Mouse (Mus musculus) thymus, adult 18-20 months (tissue): ENCODE measurements around the gene Rtp4.

Experiments used
- DNase-seq, 2 experiments: peaks; one replicate each; pipeline ENCODE4 v3.0.0; 2022; ENCODE audit warnings: mixed read lengths in 2 of 2

The Rtp4 gene

DNA sequence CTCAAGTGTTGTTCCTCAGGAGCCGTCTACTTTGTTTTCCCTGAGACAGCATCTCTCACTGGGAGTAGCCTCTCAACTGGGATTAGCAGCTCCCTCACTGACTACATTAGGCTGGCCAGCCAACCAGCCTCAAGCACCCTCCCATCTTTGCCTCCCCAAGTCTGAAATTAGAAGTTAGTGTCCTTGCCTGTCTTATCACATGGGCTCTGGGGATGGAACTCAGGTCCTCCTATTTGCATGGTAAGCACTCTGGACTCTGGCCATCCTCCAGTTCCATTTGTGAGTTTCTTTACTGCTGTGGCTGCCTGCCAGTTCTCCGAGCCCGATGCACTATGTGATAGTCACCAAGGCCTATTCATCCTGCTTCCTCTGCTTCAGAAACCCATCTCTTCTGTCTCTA, 4.3 kb upstream of the Rtp4 start:
- no peak for DNase-seq

- no peak for DNase-seq
Measured at GRCm38 (mm10) chr16:23516606-23517005, 3.5 kb upstream of the Rtp4 start.

DNA sequence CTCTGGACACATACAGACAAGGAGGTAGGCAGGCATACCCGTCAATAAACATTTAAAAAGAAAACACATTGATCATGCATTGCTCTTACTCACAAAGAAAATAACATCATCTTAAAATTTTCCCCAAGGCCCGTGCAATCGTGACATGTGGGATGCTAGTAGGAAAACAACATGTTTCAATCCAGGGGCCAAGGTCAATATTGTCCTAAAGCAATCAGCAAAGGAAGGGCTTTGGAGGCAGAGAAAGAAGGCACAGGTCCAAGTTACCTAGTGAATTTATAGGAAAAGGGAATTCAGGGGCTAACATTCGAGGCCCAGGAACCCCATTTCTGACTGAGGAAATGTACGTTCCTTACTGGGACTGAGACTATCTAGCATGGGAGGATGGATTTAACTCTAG, 2.9 kb upstream of the Rtp4 start:
- DNase-seq = no peak

- DNase-seq = no peak
Measured at GRCm38 (mm10) chr16:23517754-23518566, 2.1 kb upstream of the Rtp4 start.

DNA sequence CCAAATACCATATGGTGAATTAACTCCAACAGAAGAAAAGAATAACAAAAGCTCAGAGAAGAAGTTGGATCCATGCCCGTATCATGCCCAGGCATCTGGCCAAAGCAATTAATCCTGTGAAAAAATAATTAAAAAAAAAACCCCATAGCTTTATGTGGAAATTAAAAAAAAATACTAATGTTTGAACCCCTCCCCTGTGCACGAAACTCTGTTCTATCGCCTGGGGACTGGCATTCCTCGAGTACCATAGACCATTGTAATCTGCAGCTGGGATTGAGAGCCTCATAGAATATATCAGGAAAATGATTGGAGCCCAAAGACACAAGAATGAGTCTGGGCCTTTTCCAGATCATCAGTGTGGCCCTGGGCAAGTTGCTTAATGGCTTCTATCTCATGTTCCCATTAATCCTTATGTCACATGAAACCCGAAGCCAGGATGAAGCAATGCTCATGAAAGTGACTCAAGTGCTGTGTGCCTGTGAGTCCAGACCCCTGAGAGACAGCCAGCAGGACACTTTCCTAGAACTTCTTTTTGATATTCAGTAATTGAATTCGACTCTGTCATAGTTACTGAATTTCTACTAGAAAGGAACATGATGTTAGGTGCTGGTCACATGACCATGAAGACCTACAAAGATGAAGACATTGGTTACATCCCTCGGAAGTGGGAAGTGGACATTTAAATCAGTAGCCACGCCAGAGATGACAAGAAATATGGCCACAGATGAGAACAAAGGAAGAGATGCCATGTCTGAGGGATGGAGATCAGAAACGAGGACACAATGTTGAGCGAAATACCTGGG, 1.3 kb upstream of the Rtp4 start:
- DNase-seq = no peak

DNA sequence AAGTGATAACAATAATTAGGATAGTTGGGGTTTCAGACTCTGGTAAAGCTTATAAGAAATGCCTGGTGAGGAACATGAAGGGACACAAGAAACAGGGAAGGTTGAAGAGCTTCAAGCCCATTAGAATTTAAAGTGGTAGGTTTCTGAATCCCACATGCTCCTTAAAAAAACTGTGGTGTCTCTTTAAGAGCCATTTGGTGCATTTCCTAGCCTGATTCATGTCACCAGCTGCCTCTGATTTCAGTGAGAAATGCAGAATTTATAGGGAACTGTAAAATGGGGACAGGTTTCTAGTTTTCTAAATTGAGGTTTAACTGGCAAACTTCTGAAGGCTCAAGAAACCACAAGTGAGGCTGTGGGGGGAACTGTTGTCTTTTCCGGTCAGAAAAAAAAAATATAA, 320 bp upstream of the Rtp4 start:
- no peak for DNase-seq

- no peak for DNase-seq
Measured at GRCm38 (mm10) chr16:23521092-23521491, 1.0 kb downstream of the Rtp4 start.

- no peak for DNase-seq
Measured at GRCm38 (mm10) chr16:23522081-23522480, 2.0 kb downstream of the Rtp4 start.

DNA sequence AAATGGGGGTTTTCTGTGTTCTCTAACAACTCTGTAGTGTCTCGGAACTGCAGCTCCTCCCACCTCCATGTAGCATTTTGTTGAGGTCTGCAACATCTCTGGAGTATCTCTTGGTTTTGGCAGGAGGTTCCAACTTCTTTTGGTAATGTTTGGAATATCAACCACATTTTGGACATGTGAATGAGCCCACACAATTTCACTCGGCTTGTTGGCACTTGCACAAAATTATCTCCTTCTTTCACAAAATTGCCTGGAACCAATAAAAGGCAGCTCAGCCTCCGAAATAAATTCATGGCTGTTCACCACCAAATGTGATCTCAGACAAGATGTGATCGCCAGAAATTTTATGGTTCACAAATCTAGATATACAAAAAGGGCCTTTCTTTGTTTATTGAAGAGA, 9.1 kb downstream of the Rtp4 start:
- DNase-seq = no peak

DNA sequence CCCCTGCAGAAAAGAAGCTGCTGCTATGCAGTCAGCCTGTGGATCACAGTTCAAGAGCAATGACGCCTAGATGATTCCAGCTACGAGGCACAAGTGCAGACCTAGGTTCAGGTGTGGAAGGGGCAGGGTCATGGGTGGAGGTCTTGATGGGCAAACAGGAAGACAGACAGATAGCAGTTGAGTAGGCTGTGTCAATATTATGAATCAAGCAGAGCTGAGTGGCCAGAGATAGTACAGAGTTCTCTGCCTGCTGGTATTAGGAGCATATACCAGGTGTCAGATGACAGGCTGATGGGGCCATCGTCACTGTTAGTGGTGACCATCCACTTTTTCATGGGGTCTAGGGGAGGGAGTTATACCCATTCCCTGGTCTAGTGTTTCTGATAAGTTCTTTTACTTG, 13.6 kb downstream of the Rtp4 start:
- DNase-seq = no peak

- no peak for DNase-seq
Measured at GRCm38 (mm10) chr16:23541046-23541445, 21.0 kb downstream of the Rtp4 start.

DNA sequence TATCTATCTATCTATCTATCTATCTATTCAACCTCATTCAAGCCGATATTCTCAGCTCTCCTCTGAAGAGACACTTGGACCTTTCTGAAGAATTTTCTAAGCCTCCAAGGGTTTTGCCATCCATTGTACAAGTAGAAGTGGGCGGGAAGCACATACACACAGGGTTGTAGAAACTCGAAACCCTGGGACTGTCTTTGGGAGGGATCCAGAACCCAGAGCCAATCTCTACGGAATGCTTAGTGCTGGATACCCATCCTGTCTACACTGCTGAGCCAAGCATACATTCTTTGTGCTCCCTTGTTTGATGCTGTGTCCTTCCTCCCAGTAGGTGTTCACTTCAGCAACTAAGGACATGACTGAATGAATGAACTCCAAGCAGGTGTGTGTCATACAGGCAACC, 22.8 kb downstream of the Rtp4 start:
- no peak for DNase-seq

DNA sequence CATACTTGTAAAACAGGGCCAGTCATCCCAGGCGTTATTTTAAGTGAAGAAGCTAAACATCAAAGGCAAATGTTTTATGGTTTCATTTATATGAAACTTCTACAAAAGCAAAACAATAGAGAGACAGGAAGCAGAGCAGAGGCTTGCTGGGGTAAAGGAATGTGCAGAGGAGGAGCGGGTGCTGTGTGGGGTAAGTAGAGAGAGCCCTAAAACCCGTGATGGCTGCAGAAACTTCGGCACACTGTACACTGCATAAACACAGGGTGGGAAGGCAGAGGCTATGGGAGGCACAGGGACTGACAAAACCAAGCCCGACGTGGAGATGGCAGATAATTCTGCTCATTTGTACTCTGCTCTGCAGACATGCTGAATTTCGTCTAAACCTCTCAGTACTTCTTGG, 24.3 kb downstream of the Rtp4 start:
- no peak for DNase-seq

DNA sequence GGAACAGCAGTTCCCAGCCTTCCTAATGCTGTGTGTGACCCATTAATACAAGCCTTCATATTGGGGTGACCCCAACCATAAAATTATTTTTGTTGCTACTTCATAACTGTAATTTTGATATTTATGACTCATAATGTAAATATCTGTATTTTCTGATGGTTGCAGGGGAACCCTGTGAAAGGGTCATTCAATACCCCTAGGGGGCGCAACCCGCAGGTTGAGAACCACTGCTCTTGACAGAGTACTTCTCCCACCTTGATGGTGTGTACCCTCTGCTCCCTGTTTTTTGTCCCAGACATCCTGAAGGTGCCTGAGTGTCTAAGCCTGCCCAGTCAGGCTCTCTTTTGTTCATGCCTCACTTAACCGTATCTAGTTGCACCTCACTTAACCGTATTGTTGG, 27.7 kb downstream of the Rtp4 start:
- no peak for DNase-seq

DNA sequence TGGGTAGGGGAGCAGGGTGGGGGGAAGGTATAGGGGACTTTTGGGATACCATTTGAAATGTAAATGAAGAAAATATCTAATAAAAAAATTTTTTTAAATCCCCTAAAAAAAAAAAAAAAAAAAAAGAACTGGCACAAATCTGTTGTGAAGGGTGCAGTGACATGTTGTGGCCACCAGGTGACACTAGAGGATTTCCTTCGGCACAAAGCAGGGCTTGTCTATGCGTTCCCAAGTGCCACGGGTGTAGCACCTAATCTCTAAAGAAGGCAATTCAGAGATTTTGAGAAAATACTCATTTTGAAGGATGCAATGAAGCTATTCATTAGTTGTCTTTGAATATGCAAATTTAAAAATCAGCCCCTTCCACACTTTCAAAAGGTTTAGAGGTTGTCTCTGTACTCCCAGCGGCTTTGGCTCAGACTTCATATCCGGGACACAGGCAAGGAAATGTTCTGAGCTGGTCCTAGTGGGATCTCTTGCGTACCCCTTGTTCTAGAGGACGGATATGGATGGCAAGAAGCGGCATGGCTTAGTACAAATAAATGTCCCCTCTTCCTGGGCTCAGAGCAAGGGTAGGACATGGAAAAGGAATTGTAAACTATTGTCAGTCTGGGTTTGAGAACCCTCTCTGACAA, 30.4 kb downstream of the Rtp4 start:
- DNase-seq = peak in 1 of 2 experiments; percentile 10

DNA sequence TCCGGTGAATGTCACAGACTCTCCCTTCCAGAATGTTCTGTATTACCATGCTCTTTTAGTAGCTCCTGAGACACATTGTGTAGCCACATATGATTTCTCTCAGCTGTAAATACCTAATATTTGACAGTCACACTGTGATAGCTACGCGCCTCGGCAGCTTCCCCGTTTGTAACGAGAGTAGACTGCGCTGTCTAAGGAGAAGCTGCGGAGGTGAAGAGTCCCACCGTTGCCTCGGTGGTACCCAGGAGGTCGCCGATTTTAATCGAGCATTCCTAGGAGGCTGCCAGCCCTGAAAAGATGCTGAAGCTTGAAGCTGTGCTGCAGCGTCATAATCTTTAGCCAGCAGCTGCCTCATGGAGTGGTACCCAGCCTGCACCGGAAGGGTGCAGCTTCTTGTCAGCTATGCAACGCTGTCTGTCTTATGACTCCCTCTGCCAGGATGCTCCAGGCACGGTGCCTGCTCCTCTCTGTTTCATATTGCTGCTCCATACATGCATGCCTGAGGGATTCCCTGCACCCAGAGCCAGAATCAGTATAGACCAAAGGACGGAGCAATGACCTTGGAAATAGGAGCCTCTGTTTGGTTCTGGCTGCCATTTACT, 31.0 kb downstream of the Rtp4 start:
- no peak for DNase-seq

DNA sequence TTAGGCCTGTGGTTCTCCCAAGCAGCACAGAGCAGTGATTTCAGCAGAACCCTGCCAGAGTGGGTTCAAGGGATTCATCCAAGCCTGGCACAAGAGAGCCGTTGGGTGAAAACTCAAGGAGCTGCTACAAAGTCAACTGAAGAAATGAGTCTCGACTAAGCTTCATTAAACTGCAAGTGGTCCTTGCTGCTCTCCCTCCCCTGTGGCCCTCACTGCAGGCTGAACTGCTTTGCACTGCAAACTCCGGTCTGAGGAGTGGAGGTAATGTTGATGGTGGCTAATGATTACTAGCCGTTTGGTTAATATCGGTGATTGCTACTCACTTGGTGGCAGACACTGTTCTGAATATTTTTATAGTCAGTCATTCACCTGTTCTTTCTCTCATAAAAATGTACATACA, 34.6 kb downstream of the Rtp4 start:
- DNase-seq = no peak

GRCm38 (mm10) chr16:23557195-23557594, 37.1 kb downstream of the Rtp4 start:
- no peak for DNase-seq

GRCm38 (mm10) chr16:23557669-23558068, 37.6 kb downstream of the Rtp4 start:
- DNase-seq = no peak

GRCm38 (mm10) chr16:23568369-23568958, 48.4 kb downstream of the Rtp4 start:
- DNase-seq = no peak

- DNase-seq = no peak
Measured at GRCm38 (mm10) chr16:23574561-23574960, 54.5 kb downstream of the Rtp4 start.

- DNase-seq = no peak
Measured at GRCm38 (mm10) chr16:23591119-23592105, 71.3 kb downstream of the Rtp4 start.
